Mouse (Mus musculus) heart, embryonic 16.5 days (tissue): ENCODE measurements around the gene Asphd2. TPM values are rescaled to one million over a fixed set of nuclear protein-coding genes. Genes with fewer than 3 reads are reported as not detected.

Experiments used
- ATAC-seq: fragments of 200-750 bp; cut with Nextera tagmentation; replicated peaks from 2 replicates; pipeline ENCODE4 v1.8.0; 2017; ENCODE audit warnings: moderate number of reproducible peaks; ENCODE audit not compliant: insufficient read depth, low FRiP score; ENCODE audit errors: extremely low read depth
- H3K27ac ChIP-seq: fragments of 300-500 bp; sonication (generic); 2 replicates; pipeline ENCODE4 v1.5.1; 2014; ENCODE audit warnings: mild to moderate bottlenecking, low read length, control low read depth, moderate library complexity
- H3K27me3 ChIP-seq: fragments of 300-500 bp; sonication (generic); 2 replicates; pipeline ENCODE4 v1.6.1; 2014; ENCODE audit warnings: low read length, mixed read lengths; ENCODE audit not compliant: control insufficient read depth, insufficient read depth
- H3K36me3 ChIP-seq: fragments of 300-500 bp; sonication (generic); 2 replicates; pipeline ENCODE4 v1.6.1; 2014; ENCODE audit not compliant: control insufficient read depth, insufficient read depth
- H3K4me1 ChIP-seq: fragments of 300-500 bp; sonication (generic); 2 replicates; pipeline ENCODE4 v1.6.1; 2014; ENCODE audit warnings: low read length, mixed read lengths; ENCODE audit not compliant: control insufficient read depth, insufficient read depth
- H3K4me2 ChIP-seq: fragments of 300-500 bp; sonication (generic); 2 replicates; pipeline ENCODE4 v1.6.1; 2014; ENCODE audit warnings: low read depth, mild to moderate bottlenecking, control low read depth, low read length
- H3K4me3 ChIP-seq: fragments of 300-500 bp; sonication (generic); 2 replicates; pipeline ENCODE4 v1.5.1; 2014; ENCODE audit warnings: mild to moderate bottlenecking, control low read depth, low read length
- H3K9ac ChIP-seq: fragments of 300-500 bp; sonication (generic); 2 replicates; pipeline ENCODE4 v1.6.1; 2014; ENCODE audit warnings: low read length, control low read depth
- H3K9me3 ChIP-seq: fragments of 300-500 bp; sonication (generic); replicated peaks from 2 replicates; pipeline ENCODE4 v1.6.1; 2016; ENCODE audit warnings: low read length; ENCODE audit not compliant: control insufficient read depth
- WGBS: fragments of 180-500 bp; shearing (Covaris S2); extraction: QIAGEN DNeasy Blood & Tissue Kit; methylation state at CpG from one replicate; pipeline ENCODE4 v1.1.7; 2014; 5-methylcytosine and 5-hydroxymethylcytosine counted together
- polyA plus RNA-seq: library from polyadenylated mRNA; unstranded; fragments of >200 nt; fragmentation: Nextera tagmentation; extraction: Ambion mirVana; gene quantifications from 2 replicates; pipeline ENCODE4 v1.2.1, GENCODE M21; 2015

The Asphd2 gene
- polyA plus RNA-seq, 1 experiment from 2014 or later = 0.67 TPM

GRCm38 (mm10) chr5:112382641-112383330 is 11.9 kb downstream of the Asphd2 start:
- Histone ChIP-seq H3K4me3 (no peak overlapping the region), H3K36me3 (no peaks in the 10 kb centered on the region), H3K4me1 (no peaks in the 10 kb centered on the region), H3K27me3 (no peaks in the 10 kb centered on the region; the same call in 1 of the 2 replicates), H3K27ac (no peak overlapping the region), H3K9me3 (no peaks in the 10 kb centered on the region), H3K4me2 (no peak overlapping the region), H3K9ac (no peak overlapping the region)
- 53% methylated on average over 15 of the region's 17 CpGs for WGBS
- ATAC-seq = no peak

GRCm38 (mm10) chr5:112382042-112382441 is 12.6 kb downstream of the Asphd2 start:
- no peaks in the 10 kb centered on the region for H3K4me1 ChIP-seq
- no peaks in the 10 kb centered on the region for H3K36me3 ChIP-seq
- ATAC-seq = no peak
- no peaks in the 10 kb centered on the region for H3K27me3 ChIP-seq
- H3K27ac ChIP-seq = no peak overlapping the region
- H3K4me3 ChIP-seq = no peak overlapping the region
- H3K9me3 ChIP-seq = no peaks in the 10 kb centered on the region
- H3K4me2 ChIP-seq = no peak overlapping the region
- WGBS = 59% methylated on average over 9 of the region's 9 CpGs
- H3K9ac ChIP-seq = no peak overlapping the region

GRCm38 (mm10) chr5:112381154-112381553 is 13.5 kb downstream of the Asphd2 start:
- H3K4me3 ChIP-seq = no peak overlapping the region
- H3K9ac ChIP-seq = no peak overlapping the region
- no peaks in the 10 kb centered on the region for H3K27me3 ChIP-seq
- no peaks in the 10 kb centered on the region for H3K4me1 ChIP-seq
- no peak overlapping the region for H3K4me2 ChIP-seq
- no peak overlapping the region for H3K27ac ChIP-seq
- no peaks in the 10 kb centered on the region for H3K36me3 ChIP-seq
- no peaks in the 10 kb centered on the region for H3K9me3 ChIP-seq
- WGBS = 64% methylated on average over 11 of the region's 11 CpGs
- ATAC-seq = no peak

GRCm38 (mm10) chr5:112378716-112379115 is 15.9 kb downstream of the Asphd2 start:
- no peak overlapping the region for H3K4me2 ChIP-seq
- H3K4me3 ChIP-seq = no peak overlapping the region
- WGBS = 82% methylated on average over 6 of the region's 6 CpGs
- H3K4me1 ChIP-seq = no peaks in the 10 kb centered on the region
- ATAC-seq = no peak
- H3K9me3 ChIP-seq = no peaks in the 10 kb centered on the region
- peaks cover 7% of the 10 kb centered on the region for H3K36me3 ChIP-seq
- no peaks in the 10 kb centered on the region for H3K27me3 ChIP-seq
- no peak overlapping the region for H3K27ac ChIP-seq
- no peak overlapping the region for H3K9ac ChIP-seq

GRCm38 (mm10) chr5:112377380-112377779 is 17.3 kb downstream of the Asphd2 start:
- Histone ChIP-seq H3K4me2 (no peak overlapping the region), H3K27ac (no peak overlapping the region), H3K4me1 (no peaks in the 10 kb centered on the region), H3K4me3 (no peak overlapping the region), H3K36me3 (peaks cover 7% of the 10 kb centered on the region), H3K9me3 (no peaks in the 10 kb centered on the region), H3K27me3 (no peaks in the 10 kb centered on the region), H3K9ac (no peak overlapping the region)
- ATAC-seq = no peak
- 89% methylated on average over 1 of the region's 1 CpGs for WGBS

GRCm38 (mm10) chr5:112376111-112376510 is 18.6 kb downstream of the Asphd2 start:
- Histone ChIP-seq H3K27ac (no peak overlapping the region), H3K4me3 (no peak overlapping the region), H3K27me3 (no peaks in the 10 kb centered on the region), H3K9ac (no peak overlapping the region), H3K36me3 (peaks cover 11% of the 10 kb centered on the region), H3K4me1 (no peaks in the 10 kb centered on the region), H3K9me3 (no peaks in the 10 kb centered on the region), H3K4me2 (no peak overlapping the region)
- ATAC-seq = no peak
- WGBS = 76% methylated on average over 4 of the region's 4 CpGs

GRCm38 (mm10) chr5:112371933-112372332 is 22.7 kb downstream of the Asphd2 start:
- H3K27me3 ChIP-seq = no peaks in the 10 kb centered on the region
- H3K9me3 ChIP-seq = no peaks in the 10 kb centered on the region
- peaks cover 20% of the 10 kb centered on the region for H3K36me3 ChIP-seq
- H3K4me3 ChIP-seq = no peak overlapping the region
- ATAC-seq = no peak
- no peaks in the 10 kb centered on the region for H3K4me1 ChIP-seq
- 78% methylated on average over 7 of the region's 7 CpGs for WGBS
- H3K4me2 ChIP-seq = no peak overlapping the region
- H3K27ac ChIP-seq = no peak overlapping the region
- H3K9ac ChIP-seq = no peak overlapping the region

- H3K27me3 ChIP-seq = no peaks in the 10 kb centered on the region
- peaks cover 19% of the 10 kb centered on the region for H3K36me3 ChIP-seq
- H3K4me1 ChIP-seq = no peaks in the 10 kb centered on the region
- no peak overlapping the region for H3K4me2 ChIP-seq
- no peak for ATAC-seq
- H3K9ac ChIP-seq = no peak overlapping the region
- H3K9me3 ChIP-seq = no peaks in the 10 kb centered on the region
- H3K4me3 ChIP-seq = no peak overlapping the region
- H3K27ac ChIP-seq = no peak overlapping the region
- 90% methylated on average over 12 of the region's 12 CpGs for WGBS
These were observed 24.3 kb downstream of the Asphd2 start for GRCm38 (mm10) chr5:112370236-112370813.

- H3K4me3 ChIP-seq = no peak overlapping the region
- peaks cover 27% of the 10 kb centered on the region for H3K36me3 ChIP-seq
- no peak overlapping the region for H3K9ac ChIP-seq
- H3K4me2 ChIP-seq = no peak overlapping the region
- H3K4me1 ChIP-seq = no peaks in the 10 kb centered on the region
- ATAC-seq = no peak
- WGBS = 91% methylated on average over 13 of the region's 13 CpGs
- H3K9me3 ChIP-seq = no peaks in the 10 kb centered on the region
- no peaks in the 10 kb centered on the region for H3K27me3 ChIP-seq
- H3K27ac ChIP-seq = no peak overlapping the region
These were observed 25.3 kb downstream of the Asphd2 start for GRCm38 (mm10) chr5:112369326-112369725.
